Mouse (Mus musculus): ENCODE results near the gene Lsamp. TPM values are rescaled to one million over a fixed set of nuclear protein-coding genes. Genes with fewer than 3 reads are reported as not detected.

Gene Lsamp
- polyA plus RNA-seq, 1 experiment from 2014 or later: 0.04 TPM

- H3K27me3 ChIP-seq (ENCODE audit: insufficient read depth, low read length): no peaks in the 10 kb centered on the region
- no peak for DNase-seq
- no peaks in the 10 kb centered on the region for H3K4me1 ChIP-seq (ENCODE audit: insufficient read depth)
- H3K4me2 ChIP-seq (ENCODE audit: low read depth, low read length): no peak overlapping the region
- 39% methylated on average over 1 of the region's 1 CpGs for WGBS (ENCODE audit: insufficient replicate concordance)
- H3K36me3 ChIP-seq (replicated peaks; ENCODE audit: insufficient read depth, low read length): no peaks in the 10 kb centered on the region
- ATAC-seq: no peak
- H3K9ac ChIP-seq (replicated peaks): no peak overlapping the region
- TF ChIP-seq CTCF (IDR thresholded peaks at IDR 0.05; ENCODE audit: low read depth) (no peak), EP300 (IDR thresholded peaks at IDR 0.05; ENCODE audit: low read depth) (no peak)
- no peak overlapping the region for H3K4me3 ChIP-seq (ENCODE audit: low read depth, low read length)
- no peak overlapping the region for H3K27ac ChIP-seq (ENCODE audit: low read depth)
- H3K9me3 ChIP-seq (ENCODE audit: low read length): no peaks in the 10 kb centered on the region
These were observed 843.0 kb downstream of the Lsamp start for GRCm38 (mm10) chr16:40827191-40827590.

- no peaks in the 10 kb centered on the region for H3K36me3 ChIP-seq (replicated peaks; ENCODE audit: insufficient read depth, low read length)
- no peak overlapping the region for H3K4me2 ChIP-seq (ENCODE audit: low read depth, low read length)
- DNase-seq (no peak), ATAC-seq (no peak)
- H3K27me3 ChIP-seq (ENCODE audit: insufficient read depth, low read length): no peaks in the 10 kb centered on the region
- no peaks in the 10 kb centered on the region for H3K9me3 ChIP-seq (ENCODE audit: low read length)
- H3K27ac ChIP-seq (ENCODE audit: low read depth): no peak overlapping the region
- H3K4me3 ChIP-seq (ENCODE audit: low read depth, low read length): no peak overlapping the region
- H3K9ac ChIP-seq (replicated peaks): no peak overlapping the region
- TF ChIP-seq CTCF (IDR thresholded peaks at IDR 0.05; ENCODE audit: low read depth) (no peak), EP300 (IDR thresholded peaks at IDR 0.05; ENCODE audit: low read depth) (no peak)
- no peaks in the 10 kb centered on the region for H3K4me1 ChIP-seq (ENCODE audit: insufficient read depth)
These were observed 847.4 kb downstream of the Lsamp start for GRCm38 (mm10) chr16:40831536-40831935.

GRCm38 (mm10) chr16:40841765-40842164 is 857.6 kb downstream of the Lsamp start:
- DNase-seq (no peak), ATAC-seq (no peak)
- Histone ChIP-seq H3K27ac (ENCODE audit: low read depth) (no peak overlapping the region), H3K4me1 (ENCODE audit: insufficient read depth) (no peaks in the 10 kb centered on the region), H3K27me3 (ENCODE audit: insufficient read depth, low read length) (no peaks in the 10 kb centered on the region), H3K4me3 (ENCODE audit: low read depth, low read length) (no peak overlapping the region), H3K4me2 (ENCODE audit: low read depth, low read length) (no peak overlapping the region), H3K9ac (replicated peaks) (no peak overlapping the region), H3K9me3 (ENCODE audit: low read length) (no peaks in the 10 kb centered on the region), H3K36me3 (replicated peaks; ENCODE audit: insufficient read depth, low read length) (no peaks in the 10 kb centered on the region)
- WGBS (ENCODE audit: insufficient replicate concordance): 71% methylated on average over 1 of the region's 1 CpGs
- TF ChIP-seq CTCF (IDR thresholded peaks at IDR 0.05; ENCODE audit: low read depth) (no peak), EP300 (IDR thresholded peaks at IDR 0.05; ENCODE audit: low read depth) (no peak)

GRCm38 (mm10) chr16:40866733-40867132 is 882.6 kb downstream of the Lsamp start:
- H3K4me3 ChIP-seq (ENCODE audit: low read depth, low read length): no peak overlapping the region
- no peak for TF ChIP-seq CTCF (IDR thresholded peaks at IDR 0.05; ENCODE audit: low read depth)
- TF ChIP-seq EP300 (IDR thresholded peaks at IDR 0.05; ENCODE audit: low read depth): no peak
- no peak overlapping the region for H3K27ac ChIP-seq (ENCODE audit: low read depth)
- DNase-seq: no peak
- no peaks in the 10 kb centered on the region for H3K9me3 ChIP-seq (ENCODE audit: low read length)
- H3K27me3 ChIP-seq (ENCODE audit: insufficient read depth, low read length): no peaks in the 10 kb centered on the region
- H3K4me2 ChIP-seq (ENCODE audit: low read depth, low read length): no peak overlapping the region
- no peak overlapping the region for H3K9ac ChIP-seq (replicated peaks)
- no peaks in the 10 kb centered on the region for H3K4me1 ChIP-seq (ENCODE audit: insufficient read depth)
- no peaks in the 10 kb centered on the region for H3K36me3 ChIP-seq (replicated peaks; ENCODE audit: insufficient read depth, low read length)
- ATAC-seq: no peak

- Histone ChIP-seq H3K27me3 (ENCODE audit: insufficient read depth, low read length) (no peaks in the 10 kb centered on the region), H3K4me3 (ENCODE audit: low read depth, low read length) (no peak overlapping the region), H3K27ac (ENCODE audit: low read depth) (no peak overlapping the region), H3K9ac (replicated peaks) (no peak overlapping the region), H3K4me1 (ENCODE audit: insufficient read depth) (no peaks in the 10 kb centered on the region), H3K9me3 (ENCODE audit: low read length) (no peaks in the 10 kb centered on the region), H3K4me2 (ENCODE audit: low read depth, low read length) (no peak overlapping the region), H3K36me3 (replicated peaks; ENCODE audit: insufficient read depth, low read length) (no peaks in the 10 kb centered on the region)
- ATAC-seq (no peak), DNase-seq (no peak)
- TF ChIP-seq EP300 (IDR thresholded peaks at IDR 0.05; ENCODE audit: low read depth) (no peak), CTCF (IDR thresholded peaks at IDR 0.05; ENCODE audit: low read depth) (no peak)
- WGBS (ENCODE audit: insufficient replicate concordance): 78% methylated on average over 4 of the region's 4 CpGs
These were observed 894.1 kb downstream of the Lsamp start for GRCm38 (mm10) chr16:40878301-40878700.

- no peak for DNase-seq
- H3K4me1 ChIP-seq (ENCODE audit: insufficient read depth): no peaks in the 10 kb centered on the region
- TF ChIP-seq EP300 (IDR thresholded peaks at IDR 0.05; ENCODE audit: low read depth): no peak
- TF ChIP-seq CTCF (IDR thresholded peaks at IDR 0.05; ENCODE audit: low read depth): no peak
- H3K27ac ChIP-seq (ENCODE audit: low read depth): no peak overlapping the region
- H3K4me3 ChIP-seq (ENCODE audit: low read depth, low read length): no peak overlapping the region
- WGBS (ENCODE audit: insufficient replicate concordance): 66% methylated on average over 5 of the region's 5 CpGs
- H3K9me3 ChIP-seq (ENCODE audit: low read length): no peaks in the 10 kb centered on the region
- H3K4me2 ChIP-seq (ENCODE audit: low read depth, low read length): no peak overlapping the region
- no peak for ATAC-seq
- no peak overlapping the region for H3K9ac ChIP-seq (replicated peaks)
- H3K36me3 ChIP-seq (replicated peaks; ENCODE audit: insufficient read depth, low read length): no peaks in the 10 kb centered on the region
- H3K27me3 ChIP-seq (ENCODE audit: insufficient read depth, low read length): no peaks in the 10 kb centered on the region
These were observed 897.8 kb downstream of the Lsamp start for GRCm38 (mm10) chr16:40881942-40882341.

- ATAC-seq (no peak), DNase-seq (no peak)
- Histone ChIP-seq H3K9me3 (ENCODE audit: low read length) (no peaks in the 10 kb centered on the region), H3K4me1 (ENCODE audit: insufficient read depth) (no peaks in the 10 kb centered on the region), H3K36me3 (replicated peaks; ENCODE audit: insufficient read depth, low read length) (no peaks in the 10 kb centered on the region), H3K9ac (replicated peaks) (no peak overlapping the region), H3K27me3 (ENCODE audit: insufficient read depth, low read length) (no peaks in the 10 kb centered on the region), H3K27ac (ENCODE audit: low read depth) (no peak overlapping the region), H3K4me3 (ENCODE audit: low read depth, low read length) (no peak overlapping the region), H3K4me2 (ENCODE audit: low read depth, low read length) (no peak overlapping the region)
- WGBS (ENCODE audit: insufficient replicate concordance): 40% methylated on average over 7 of the region's 7 CpGs
- TF ChIP-seq EP300 (IDR thresholded peaks at IDR 0.05; ENCODE audit: low read depth) (no peak), CTCF (IDR thresholded peaks at IDR 0.05; ENCODE audit: low read depth) (no peak)
These were observed 907.2 kb downstream of the Lsamp start for GRCm38 (mm10) chr16:40891338-40891737.
